Mouse (Mus musculus) embryonic fibroblast, embryonic 13.5 days (primary cell): Measurements from ENCODE around the gene Fam71f1. TPM values are rescaled to one million over a fixed set of nuclear protein-coding genes. Genes with fewer than 3 reads are reported as not detected.

Source experiments
- H3K27ac ChIP-seq: 2 replicates; pipeline ENCODE4 v1.5.1; 2012; ENCODE audit warnings: low read length, control low read depth, inconsistent platforms; ENCODE audit not compliant: insufficient read depth
- H3K4me1 ChIP-seq: 2 replicates; pipeline ENCODE4 v1.6.1; 2011; ENCODE audit warnings: low read length; ENCODE audit not compliant: control insufficient read depth, insufficient read depth
- H3K4me3 ChIP-seq: 2 replicates; pipeline ENCODE4 v1.5.1; 2011; ENCODE audit warnings: mild to moderate bottlenecking, control low read depth, low read length; ENCODE audit not compliant: insufficient read depth
- CTCF ChIP-seq: IDR thresholded peaks from 2 replicates; pipeline ENCODE4 v1.5.1; 2011; ENCODE audit warnings: mild to moderate bottlenecking, control low read depth, low read length, moderate library complexity, borderline replicate concordance; ENCODE audit not compliant: insufficient read depth
- POLR2A ChIP-seq: IDR thresholded peaks from 2 replicates; pipeline ENCODE4 v1.6.1; 2011; ENCODE audit warnings: low read depth, mild to moderate bottlenecking, control low read depth, low read length, moderate library complexity
- polyA plus RNA-seq: library from polyadenylated mRNA; stranded (reverse); fragments of >200 nt; gene quantifications from 2 replicates; pipeline ENCODE4 v1.2.4, GENCODE M21; 2011; ENCODE audit warnings: low read depth; ENCODE audit not compliant: missing spikeins, insufficient read length

Fam71f1 gene
- polyA plus RNA-seq, 1 experiment: not detected

DNA sequence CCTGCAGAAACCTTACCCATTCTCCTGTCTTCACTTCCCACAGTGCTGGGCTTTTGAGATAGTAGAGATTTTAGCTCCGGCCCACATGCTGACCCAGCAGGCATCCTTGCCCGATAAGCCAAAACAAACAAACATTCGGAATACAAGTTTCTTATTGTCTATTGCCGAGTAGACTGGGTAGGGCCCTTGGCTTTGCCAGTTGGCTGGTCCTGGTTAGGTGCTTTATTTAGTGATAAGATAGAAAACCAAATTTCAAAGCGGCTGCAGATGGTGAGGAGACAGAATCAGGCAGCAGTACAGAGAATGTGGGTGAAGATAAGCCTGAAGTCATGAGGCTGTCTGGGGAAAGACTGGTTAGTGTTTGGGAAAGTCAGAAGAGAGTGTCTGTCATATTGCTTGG is 33.9 kb downstream of the Fam71f1 start:
- Histone ChIP-seq H3K27ac (peak overlapping the region; percentile 12; the same call in 1 of the 2 replicates), H3K4me3 (peak overlapping the region; percentile 9; the same call in 1 of the 2 replicates), H3K4me1 (peaks cover 7% of the 10 kb centered on the region)
- no peak for TF ChIP-seq POLR2A

- H3K27ac ChIP-seq: no peak overlapping the region
- TF ChIP-seq POLR2A (no peak), CTCF (no peak)
Measured at GRCm38 (mm10) chr6:29359386-29359785, 40.4 kb downstream of the Fam71f1 start.

DNA sequence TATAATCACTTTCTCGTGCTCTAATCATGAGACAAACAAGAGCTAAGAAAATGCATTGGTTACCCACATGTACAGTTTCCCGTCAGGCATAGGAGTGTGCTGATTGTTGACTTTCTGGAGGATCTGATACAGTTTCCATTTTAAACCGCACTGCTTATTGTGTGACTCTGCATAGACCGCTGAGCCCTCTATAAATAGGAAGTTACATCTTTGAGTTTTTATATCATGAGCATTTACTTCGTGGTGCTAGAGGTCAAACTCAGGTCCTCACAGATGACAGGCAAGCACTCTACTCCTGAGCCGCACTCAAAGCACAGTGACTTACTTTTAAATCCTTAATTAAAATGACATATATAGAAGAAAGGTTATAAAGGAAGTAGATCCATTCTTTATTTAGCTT is 41.3 kb downstream of the Fam71f1 start:
- no peak overlapping the region for H3K27ac ChIP-seq
- no peak overlapping the region for H3K4me3 ChIP-seq
- no peak for TF ChIP-seq POLR2A
- TF ChIP-seq CTCF: no peak
- peaks cover 15% of the 10 kb centered on the region for H3K4me1 ChIP-seq

More at GRCm38 (mm10) chr6:29359386-29359785, 40.4 kb downstream of the Fam71f1 start:
- Histone ChIP-seq H3K4me1 (peaks cover 15% of the 10 kb centered on the region), H3K4me3 (no peak overlapping the region)

DNA sequence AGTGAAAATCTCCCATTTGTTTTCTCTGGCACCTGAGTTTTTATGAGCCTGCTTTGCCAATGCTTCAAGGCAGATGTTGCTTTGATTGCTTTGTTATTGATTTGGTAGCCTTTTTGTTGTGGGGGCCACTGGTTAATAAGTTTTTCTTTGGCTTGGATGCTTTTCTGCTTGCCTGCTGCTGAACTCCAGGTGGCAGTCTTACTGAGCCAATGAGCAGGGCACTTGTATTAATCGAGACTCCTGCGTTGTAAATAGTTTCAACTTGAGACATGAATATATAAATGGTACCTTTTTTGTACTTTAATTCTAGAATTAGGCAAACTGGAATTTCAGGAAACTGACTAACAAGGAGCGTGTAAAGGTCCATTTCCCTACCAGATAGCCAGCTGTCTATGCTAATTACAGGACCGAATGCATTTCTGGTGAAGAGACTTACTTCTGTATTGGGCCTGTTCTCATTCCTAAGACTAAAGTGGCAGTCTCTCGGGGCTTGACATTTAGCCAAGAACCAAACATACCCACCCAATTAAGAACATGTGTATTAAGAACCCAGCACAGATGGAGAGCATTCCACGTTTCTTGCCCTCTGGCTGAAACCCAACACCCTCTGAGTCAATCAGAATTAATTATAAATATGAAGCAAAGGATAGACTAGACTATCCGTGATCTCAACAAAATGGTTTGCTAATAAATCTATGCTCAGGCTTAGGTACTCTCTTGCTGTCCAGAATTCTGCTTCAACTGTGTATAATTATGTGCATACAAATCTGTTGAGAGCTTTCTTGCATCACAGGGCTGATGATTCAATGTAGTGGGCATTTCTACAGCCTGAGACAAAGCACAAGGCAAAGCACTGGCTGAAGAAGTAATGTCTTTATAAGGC is 43.5 kb downstream of the Fam71f1 start:
- peak overlapping the region; percentile 97 for H3K27ac ChIP-seq
- TF ChIP-seq CTCF (no peak), POLR2A (no peak)
- peaks cover 15% of the 10 kb centered on the region for H3K4me1 ChIP-seq
- H3K4me3 ChIP-seq: no peak overlapping the region

DNA sequence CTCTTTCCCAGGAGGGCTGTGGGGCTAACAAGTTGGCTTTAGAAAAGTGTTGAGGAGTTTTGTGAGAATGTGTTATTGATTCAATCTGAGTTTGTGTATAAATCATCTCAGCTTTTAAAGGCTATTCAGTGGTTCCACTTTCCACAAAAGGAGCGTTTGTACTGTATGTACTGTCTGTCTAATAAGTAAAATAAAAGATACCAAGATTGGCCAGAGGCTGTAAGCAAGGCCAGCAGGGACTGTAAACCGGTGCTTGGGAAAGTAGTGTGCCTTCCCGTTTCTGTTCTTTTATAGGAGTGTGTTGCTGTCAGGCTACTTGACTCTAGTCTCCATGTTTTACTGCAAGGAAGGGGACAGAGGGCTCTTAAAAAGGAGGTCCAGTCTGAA is 44.2 kb downstream of the Fam71f1 start:
- peak overlapping the region; percentile 97 for H3K27ac ChIP-seq
- H3K4me1 ChIP-seq: peaks cover 15% of the 10 kb centered on the region
- H3K4me3 ChIP-seq: no peak overlapping the region
- TF ChIP-seq CTCF: no peak
- TF ChIP-seq POLR2A: no peak

DNA sequence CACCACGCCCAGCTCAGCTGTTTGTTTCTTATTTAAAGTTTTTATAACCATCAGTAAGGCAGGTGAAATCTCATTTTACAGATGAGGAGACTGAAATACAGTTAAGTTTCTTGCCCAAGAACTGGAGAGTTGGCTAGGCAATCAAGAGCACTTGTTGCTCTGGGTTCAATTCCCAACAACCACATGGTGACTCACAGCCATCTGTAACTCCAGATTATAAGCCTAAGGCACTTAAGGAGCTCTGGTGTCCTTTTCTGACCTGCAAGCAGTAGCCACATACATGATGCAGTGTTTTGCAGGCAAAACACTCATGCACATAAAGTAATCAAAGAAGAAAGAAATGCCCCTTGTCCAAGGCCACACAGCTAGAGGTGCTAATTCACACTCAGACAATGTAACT is 46.3 kb downstream of the Fam71f1 start:
- Histone ChIP-seq H3K4me3 (no peak overlapping the region), H3K27ac (peak overlapping the region; percentile 44; the same call in 1 of the 2 replicates), H3K4me1 (peaks cover 15% of the 10 kb centered on the region)
- no peak for TF ChIP-seq POLR2A

GRCm38 (mm10) chr6:29377386-29377785 is 58.4 kb downstream of the Fam71f1 start:
- H3K4me1 ChIP-seq: 0 out of 2 replicates have a peak, but pooled peaks cover under 1% of the 10 kb centered on the region
- no peak for TF ChIP-seq CTCF
- TF ChIP-seq POLR2A: no peak
- H3K4me3 ChIP-seq: no peak overlapping the region
- H3K27ac ChIP-seq: no peak overlapping the region

DNA sequence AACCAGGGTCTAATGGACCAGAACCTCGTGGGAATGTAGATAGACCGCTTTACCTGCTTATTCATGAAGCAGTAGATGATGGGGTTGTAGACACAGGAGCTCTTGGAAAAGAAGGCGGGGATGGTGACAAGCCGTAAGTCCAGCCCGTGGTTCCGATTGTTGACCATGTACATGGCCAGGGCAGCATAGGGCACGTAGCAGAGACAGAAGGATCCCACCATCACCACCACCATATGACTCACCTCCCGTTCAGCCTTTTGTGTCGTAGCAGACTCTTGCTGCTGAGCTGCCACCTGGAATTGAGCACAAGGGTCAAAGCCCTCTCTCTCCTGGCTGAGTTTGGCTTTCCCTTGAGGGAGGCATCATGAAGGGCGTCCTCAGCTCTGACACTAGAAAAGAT is 59.7 kb downstream of the Fam71f1 start:
- H3K27ac ChIP-seq: no peak overlapping the region
- no peak overlapping the region for H3K4me3 ChIP-seq
- TF ChIP-seq CTCF (no peak), POLR2A (no peak)
- 0 out of 2 replicates have a peak, but pooled peaks cover 2% of the 10 kb centered on the region for H3K4me1 ChIP-seq

DNA sequence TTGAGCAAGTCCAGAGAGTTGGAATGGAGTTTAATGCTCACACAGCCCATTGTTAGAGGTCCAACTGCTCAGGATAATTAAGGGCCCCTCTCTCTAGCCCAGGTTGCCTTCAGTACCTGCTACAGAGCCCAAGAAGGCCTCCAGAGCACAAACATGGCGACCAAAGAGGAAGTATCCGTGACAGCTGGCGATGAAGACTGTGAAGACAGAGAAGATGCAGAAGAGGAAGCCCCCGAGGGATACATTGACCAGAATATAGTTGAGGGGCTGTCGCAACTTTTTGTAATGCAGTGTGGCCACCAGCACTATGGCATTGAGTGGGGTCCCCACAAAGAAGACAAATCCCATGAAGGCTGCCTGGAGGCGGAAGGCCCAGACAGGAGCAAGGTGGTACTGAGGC is 61.0 kb downstream of the Fam71f1 start:
- H3K4me3 ChIP-seq: no peak overlapping the region
- H3K4me1 ChIP-seq: 0 out of 2 replicates have a peak, but pooled peaks cover 2% of the 10 kb centered on the region
- TF ChIP-seq CTCF (no peak), POLR2A (no peak)
- H3K27ac ChIP-seq: no peak overlapping the region

- no peak overlapping the region for H3K4me3 ChIP-seq
- H3K4me1 ChIP-seq: 0 out of 2 replicates have a peak, but pooled peaks cover 2% of the 10 kb centered on the region
- H3K27ac ChIP-seq: no peak overlapping the region
- TF ChIP-seq POLR2A (no peak), CTCF (no peak)
Measured at GRCm38 (mm10) chr6:29382442-29382841, 63.5 kb downstream of the Fam71f1 start.

Other genes with a start within 250 kb of the Fam71f1 start
- 44.9 and 49.9 TPM in 2 replicates for gene Rbm28, start 154.1 kb upstream of the Fam71f1 start, polyA plus RNA-seq
- gene Prrt4, start 139.6 kb upstream of the Fam71f1 start, polyA plus RNA-seq: 0.16 and 0.33 TPM in 2 replicates
- gene Impdh1, start 102.8 kb upstream of the Fam71f1 start, polyA plus RNA-seq: 34.4 and 36.5 TPM in 2 replicates
- 25.3 and 27.6 TPM in 2 replicates for gene Hilpda, start 46.7 kb upstream of the Fam71f1 start, polyA plus RNA-seq
- not detected in 2 replicates for gene Fam71f2, start 39.5 kb upstream of the Fam71f1 start, polyA plus RNA-seq
- gene Calu, start 28.9 kb downstream of the Fam71f1 start, polyA plus RNA-seq: 1,348 and 1,377 TPM in 2 replicates
- gene Opn1sw, start 69.3 kb downstream of the Fam71f1 start, polyA plus RNA-seq: 0.40 and 0.78 TPM in 2 replicates
- 25.1 and 26.7 TPM in 2 replicates for gene Ccdc136, start 77.2 kb downstream of the Fam71f1 start, polyA plus RNA-seq
- 107 and 151 TPM in 2 replicates for gene Flnc, start 114.1 kb downstream of the Fam71f1 start, polyA plus RNA-seq
- gene Atp6v1f, start 148.6 kb downstream of the Fam71f1 start, polyA plus RNA-seq: 131 and 136 TPM in 2 replicates
- not detected in 2 replicates for gene Atp6v1fnb, start 152.3 kb downstream of the Fam71f1 start, polyA plus RNA-seq
- gene Kcp, start 188.8 kb downstream of the Fam71f1 start, polyA plus RNA-seq: 5.1 and 7.1 TPM in 2 replicates
- 4.2 and 4.7 TPM in 2 replicates for gene Irf5, start 207.5 kb downstream of the Fam71f1 start, polyA plus RNA-seq